Mouse (Mus musculus) liver, embryonic 15.5 days (tissue): ENCODE measurements around the gene Ptpra. TPM values are rescaled to one million over a fixed set of nuclear protein-coding genes. Genes with fewer than 3 reads are reported as not detected.

Experiments used
- ATAC-seq: fragments of 200-750 bp; cut with Nextera tagmentation; 2 replicates; pipeline ENCODE4 v1.8.0; 2017; ENCODE audit warnings: moderate number of reproducible peaks, mild to moderate bottlenecking, moderate library complexity; ENCODE audit not compliant: insufficient read depth
- H3K27ac ChIP-seq: fragments of 300-500 bp; sonication (generic); replicated peaks from 2 replicates; pipeline ENCODE4 v1.5.1; 2015; ENCODE audit warnings: mild to moderate bottlenecking, inconsistent platforms
- H3K27me3 ChIP-seq: fragments of 300-500 bp; sonication (generic); 2 replicates; pipeline ENCODE4 v1.6.1; 2015; ENCODE audit warnings: mild to moderate bottlenecking, inconsistent platforms
- H3K36me3 ChIP-seq: fragments of 300-500 bp; sonication (generic); replicated peaks from 2 replicates; pipeline ENCODE4 v1.6.1; 2015; ENCODE audit warnings: moderate library complexity, mild to moderate bottlenecking, inconsistent platforms
- H3K4me1 ChIP-seq: fragments of 300-500 bp; sonication (generic); replicated peaks from 2 replicates; pipeline ENCODE4 v1.6.1; 2015; ENCODE audit warnings: inconsistent platforms
- H3K4me2 ChIP-seq: fragments of 300-500 bp; sonication (generic); 2 replicates; pipeline ENCODE4 v1.6.1; 2015; ENCODE audit warnings: moderate library complexity, mild to moderate bottlenecking, inconsistent platforms
- H3K4me3 ChIP-seq: fragments of 300-500 bp; sonication (generic); replicated peaks from 2 replicates; pipeline ENCODE4 v1.5.1; 2015; ENCODE audit warnings: mild to moderate bottlenecking, inconsistent platforms
- H3K9ac ChIP-seq: fragments of 300-500 bp; sonication (generic); 2 replicates; pipeline ENCODE4 v1.6.1; 2015; ENCODE audit warnings: moderate library complexity, mild to moderate bottlenecking, inconsistent platforms
- H3K9me3 ChIP-seq: fragments of 300-500 bp; sonication (generic); replicated peaks from 2 replicates; pipeline ENCODE4 v1.6.1; 2016; ENCODE audit warnings: inconsistent platforms
- WGBS: fragments of 180-500 bp; shearing (Covaris S2); methylation state at CpG from one replicate; pipeline ENCODE4 v1.1.7; 2015; ENCODE audit warnings: mixed read lengths; ENCODE audit not compliant: insufficient replicate concordance; 5-methylcytosine and 5-hydroxymethylcytosine counted together
- polyA plus RNA-seq: library from polyadenylated mRNA; unstranded; fragments of >200 nt; fragmentation: Nextera tagmentation; extraction: Ambion mirVana; gene quantifications from 2 replicates; pipeline ENCODE4 v1.2.1, GENCODE M21; 2015

Ptpra gene
- polyA plus RNA-seq, 1 experiment from 2014 or later = 30.0 TPM

DNA sequence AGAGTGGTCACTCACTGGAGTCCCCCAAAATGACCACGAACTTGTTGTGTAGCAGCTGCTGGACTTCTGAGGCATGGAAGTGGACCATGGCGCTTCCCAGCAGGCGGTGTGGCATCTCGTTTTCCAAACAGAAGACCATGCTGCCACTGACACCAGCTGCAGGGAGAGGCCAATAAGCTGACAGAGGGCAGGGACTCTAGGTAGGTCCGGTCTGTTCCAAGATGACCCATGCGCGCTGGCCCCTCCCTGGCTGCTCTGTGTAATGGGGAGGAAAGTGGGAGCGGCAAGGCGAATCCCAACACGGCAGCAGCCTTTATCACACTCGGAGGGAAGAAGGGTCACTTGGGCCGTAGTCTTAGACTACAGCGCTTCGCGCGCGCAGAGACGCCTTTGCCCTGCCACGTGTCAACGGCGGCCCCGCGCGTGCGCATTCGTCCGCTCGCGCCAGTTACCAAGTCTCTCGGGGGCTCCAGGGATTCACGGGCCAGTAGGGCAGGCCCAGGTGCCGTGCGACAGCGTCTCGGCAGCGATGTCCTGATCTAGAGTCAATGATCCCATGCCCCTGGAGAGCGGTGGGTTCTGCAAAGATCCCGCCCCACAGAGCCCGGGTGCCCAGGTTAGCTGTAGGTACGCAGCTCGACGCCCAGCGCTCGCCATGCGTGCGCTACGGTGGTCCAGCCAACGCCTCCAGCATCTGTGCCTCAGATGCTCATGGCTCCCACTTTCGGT, 26.5 kb upstream of the Ptpra start:
- Histone ChIP-seq H3K27ac (peak overlapping the region; percentile 89), H3K4me2 (peak overlapping the region; percentile 99), H3K36me3 (peaks cover 4% of the 10 kb centered on the region; the same call in 1 of the 2 replicates), H3K9ac (peak overlapping the region; percentile 86), H3K4me1 (peaks cover 42% of the 10 kb centered on the region), H3K9me3 (no peaks in the 10 kb centered on the region; the same call in 1 of the 2 replicates), H3K4me3 (peak overlapping the region; percentile 93), H3K27me3 (no peaks in the 10 kb centered on the region)
- 14% methylated on average over 49 of the region's 49 CpGs for WGBS
- ATAC-seq = peak; percentile 57

GRCm38 (mm10) chr2:130424126-130424853, 25.8 kb upstream of the Ptpra start, which contains the start of the genes Vps16 and Pced1a:
Gene Vps16 (plus strand): TSS chr2:130424339.
Gene Pced1a (minus strand): TSS chr2:130424701.
- peak within 1 kb of the TSS; percentile 99 for H3K4me2 ChIP-seq
- no peaks in the 10 kb centered on the region; the same call in 1 of the 2 replicates for H3K36me3 ChIP-seq
- no peaks in the 10 kb centered on the region for H3K27me3 ChIP-seq
- WGBS = under 1% methylated on average over 58 of the region's 58 CpGs
- peak; percentile 93 for ATAC-seq
- H3K27ac ChIP-seq = peak within 1 kb of the TSS; percentile 89
- H3K4me3 ChIP-seq = peak within 1 kb of the TSS; percentile 93
- H3K4me1 ChIP-seq = peaks cover 50% of the 10 kb centered on the region
- peak within 1 kb of the TSS; percentile 86 for H3K9ac ChIP-seq
- no peaks in the 10 kb centered on the region; the same call in 1 of the 2 replicates for H3K9me3 ChIP-seq

DNA sequence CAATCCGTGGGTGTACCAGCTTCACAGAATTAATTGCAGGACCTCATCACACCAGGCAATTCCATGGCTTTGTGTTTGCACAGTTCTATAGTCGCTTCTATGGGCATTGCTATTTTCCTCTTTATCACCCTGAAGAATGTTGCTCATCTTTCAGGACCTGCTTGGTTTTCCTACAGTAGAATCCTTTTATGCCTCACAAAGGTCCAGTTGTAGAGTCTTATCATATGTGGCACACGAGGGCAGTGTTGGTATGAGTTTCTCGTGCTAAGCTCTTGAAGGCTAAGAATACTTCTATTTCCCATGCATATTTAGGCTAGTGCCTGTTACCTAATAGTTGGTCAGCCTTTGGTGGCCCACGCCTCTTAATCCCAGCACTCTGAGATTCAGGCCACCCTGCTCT, 25.0 kb upstream of the Ptpra start:
- Histone ChIP-seq H3K9me3 (no peaks in the 10 kb centered on the region; the same call in 1 of the 2 replicates), H3K27me3 (no peaks in the 10 kb centered on the region), H3K9ac (peak overlapping the region; percentile 86), H3K36me3 (no peaks in the 10 kb centered on the region; the same call in 1 of the 2 replicates), H3K4me2 (peak overlapping the region; percentile 99), H3K4me1 (peaks cover 56% of the 10 kb centered on the region), H3K27ac (peak overlapping the region; percentile 89), H3K4me3 (peak overlapping the region; percentile 93)
- no peak for ATAC-seq
- 16% methylated on average over 5 of the region's 5 CpGs for WGBS

DNA sequence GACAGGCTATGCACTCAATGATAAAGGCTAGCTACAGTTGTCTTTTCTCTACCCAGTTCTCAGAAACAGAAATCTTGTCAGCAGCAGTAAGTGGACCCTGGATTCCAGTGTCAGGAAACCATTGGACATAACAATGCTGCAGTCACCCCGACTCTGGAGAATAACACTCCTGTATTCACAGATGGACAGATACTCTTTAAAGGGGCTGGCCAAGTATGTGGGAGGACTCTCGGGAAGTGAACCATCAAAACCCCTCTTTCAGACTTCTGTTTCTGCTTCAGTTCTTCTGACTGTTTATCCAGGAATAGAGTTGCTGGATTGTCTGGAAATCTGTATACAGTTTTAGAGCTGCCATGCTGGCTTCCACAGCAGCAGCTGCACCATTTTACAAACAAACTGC, 20.2 kb upstream of the Ptpra start:
- Histone ChIP-seq H3K27ac (no peak overlapping the region), H3K4me3 (no peak overlapping the region), H3K9me3 (no peaks in the 10 kb centered on the region), H3K36me3 (peaks cover 15% of the 10 kb centered on the region), H3K4me2 (no peak overlapping the region), H3K4me1 (peaks cover 40% of the 10 kb centered on the region), H3K9ac (no peak overlapping the region), H3K27me3 (no peaks in the 10 kb centered on the region)
- 61% methylated on average over 2 of the region's 2 CpGs for WGBS
- ATAC-seq = no peak

DNA sequence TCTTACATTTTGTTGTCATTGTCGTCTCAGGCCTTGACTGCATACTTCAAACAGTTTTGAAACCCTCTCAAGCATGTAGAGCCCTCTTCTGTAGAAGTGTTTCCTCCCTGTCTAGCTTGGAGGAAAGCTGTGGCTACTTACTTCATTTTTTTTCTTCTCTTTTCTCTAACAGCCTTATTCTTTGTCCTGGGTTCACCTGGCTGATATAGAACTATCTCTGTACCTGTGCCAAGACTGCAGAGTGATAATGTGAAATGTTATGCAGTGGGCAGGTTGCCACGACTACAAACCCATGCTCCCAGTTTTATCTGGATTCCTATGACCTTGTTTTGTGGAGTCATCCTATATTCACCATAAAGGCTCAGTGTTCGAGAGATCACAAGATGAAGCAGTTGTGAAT, 19.6 kb upstream of the Ptpra start:
- Histone ChIP-seq H3K9me3 (no peaks in the 10 kb centered on the region), H3K4me2 (no peak overlapping the region), H3K27me3 (no peaks in the 10 kb centered on the region), H3K36me3 (peaks cover 15% of the 10 kb centered on the region), H3K9ac (no peak overlapping the region), H3K27ac (no peak overlapping the region), H3K4me1 (peaks cover 34% of the 10 kb centered on the region), H3K4me3 (no peak overlapping the region)
- ATAC-seq = no peak
- 62% methylated on average over 3 of the region's 3 CpGs for WGBS

- H3K36me3 ChIP-seq = peaks cover 16% of the 10 kb centered on the region
- H3K4me3 ChIP-seq = no peak overlapping the region
- peaks cover 21% of the 10 kb centered on the region for H3K4me1 ChIP-seq
- H3K4me2 ChIP-seq = no peak overlapping the region
- no peak for ATAC-seq
- H3K9ac ChIP-seq = no peak overlapping the region
- no peaks in the 10 kb centered on the region for H3K27me3 ChIP-seq
- WGBS = 67% methylated on average over 3 of the region's 3 CpGs
- H3K27ac ChIP-seq = no peak overlapping the region
- H3K9me3 ChIP-seq = no peaks in the 10 kb centered on the region
These were observed 17.9 kb upstream of the Ptpra start for GRCm38 (mm10) chr2:130432157-130432556.

DNA sequence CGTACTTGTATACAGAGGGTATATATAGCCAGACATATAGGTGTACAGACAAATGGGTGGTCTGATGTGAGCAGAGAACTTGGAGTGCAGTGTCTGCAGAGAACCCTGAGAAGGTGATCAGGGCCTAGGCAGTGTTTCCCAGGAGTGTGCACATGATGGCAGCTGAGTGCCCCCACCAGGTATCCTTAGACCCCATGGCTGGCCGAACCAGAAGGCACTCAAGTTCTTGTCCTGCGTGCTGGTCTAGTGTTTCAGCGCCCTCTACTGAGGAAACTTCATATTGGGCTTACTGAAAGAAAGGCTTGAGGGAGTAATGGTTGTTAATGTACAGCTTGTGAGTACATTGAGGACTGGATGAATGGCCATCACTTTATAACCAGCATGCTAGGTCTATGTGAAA, 16.9 kb upstream of the Ptpra start:
- Histone ChIP-seq H3K9me3 (no peaks in the 10 kb centered on the region), H3K27me3 (no peaks in the 10 kb centered on the region), H3K36me3 (peaks cover 26% of the 10 kb centered on the region), H3K4me1 (peaks cover 16% of the 10 kb centered on the region), H3K9ac (no peak overlapping the region), H3K4me2 (no peak overlapping the region), H3K27ac (no peak overlapping the region), H3K4me3 (no peak overlapping the region)
- ATAC-seq = no peak
- WGBS = 19% methylated on average over 4 of the region's 4 CpGs

GRCm38 (mm10) chr2:130436769-130437168, 13.3 kb upstream of the Ptpra start:
- peaks cover 20% of the 10 kb centered on the region for H3K4me1 ChIP-seq
- H3K4me3 ChIP-seq = no peak overlapping the region
- no peak overlapping the region for H3K27ac ChIP-seq
- H3K9me3 ChIP-seq = no peaks in the 10 kb centered on the region
- no peak for ATAC-seq
- WGBS = 72% methylated on average over 1 of the region's 1 CpGs
- H3K27me3 ChIP-seq = no peaks in the 10 kb centered on the region
- H3K4me2 ChIP-seq = no peak overlapping the region
- peaks cover 54% of the 10 kb centered on the region for H3K36me3 ChIP-seq
- no peak overlapping the region for H3K9ac ChIP-seq

DNA sequence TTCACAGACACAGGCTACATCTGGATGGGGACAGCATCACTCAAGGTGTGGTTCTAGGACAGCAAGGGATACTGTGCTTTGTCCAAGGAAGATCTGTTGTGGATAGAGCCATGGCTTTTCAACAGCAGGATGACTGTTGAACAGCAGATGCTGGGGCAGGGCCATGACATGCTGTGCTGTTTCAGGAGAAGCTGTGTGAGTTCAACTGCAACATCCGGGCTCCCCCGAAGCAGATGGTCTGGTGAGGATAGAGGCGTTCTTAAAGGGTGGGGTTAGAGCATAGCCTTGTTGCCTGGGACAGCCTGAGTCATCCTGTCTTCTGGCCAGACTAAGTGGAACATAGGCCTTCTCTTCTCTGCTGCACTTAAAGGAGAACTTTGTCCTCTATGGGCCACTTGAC, 11.2 kb upstream of the Ptpra start:
- Histone ChIP-seq H3K27ac (no peak overlapping the region), H3K27me3 (no peaks in the 10 kb centered on the region), H3K9ac (no peak overlapping the region), H3K4me3 (no peak overlapping the region), H3K4me1 (peaks cover 30% of the 10 kb centered on the region), H3K4me2 (no peak overlapping the region), H3K9me3 (no peaks in the 10 kb centered on the region), H3K36me3 (peaks cover 66% of the 10 kb centered on the region)
- ATAC-seq = no peak
- 73% methylated on average over 3 of the region's 3 CpGs for WGBS

- ATAC-seq = no peak
- H3K27me3 ChIP-seq = no peaks in the 10 kb centered on the region
- H3K9ac ChIP-seq = no peak overlapping the region
- no peak overlapping the region for H3K4me2 ChIP-seq
- H3K4me1 ChIP-seq = peaks cover 30% of the 10 kb centered on the region
- H3K27ac ChIP-seq = no peak overlapping the region
- 71% methylated on average over 4 of the region's 4 CpGs for WGBS
- H3K4me3 ChIP-seq = no peak overlapping the region
- no peaks in the 10 kb centered on the region for H3K9me3 ChIP-seq
- H3K36me3 ChIP-seq = peaks cover 74% of the 10 kb centered on the region
These were observed 10.1 kb upstream of the Ptpra start for GRCm38 (mm10) chr2:130439840-130440480.

DNA sequence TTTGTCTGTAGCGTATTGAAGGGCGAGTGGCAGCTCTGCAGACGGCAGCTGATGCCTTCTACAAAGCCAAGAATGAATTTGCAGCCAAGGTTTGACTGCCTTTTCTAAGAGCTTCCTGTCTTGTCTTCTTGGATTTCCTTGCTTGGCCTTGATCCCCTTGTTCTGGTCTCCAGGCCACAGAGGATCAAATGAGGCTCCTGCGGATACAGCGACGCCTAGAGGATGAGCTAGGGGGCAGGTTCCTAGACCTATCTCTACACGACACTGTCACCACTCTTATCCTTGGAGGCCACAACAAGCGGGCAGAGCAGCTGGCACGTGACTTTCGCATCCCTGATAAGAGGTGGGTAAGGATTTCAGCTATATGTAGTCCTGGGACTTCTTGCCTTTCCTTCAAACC, 7.9 kb upstream of the Ptpra start:
- H3K27ac ChIP-seq = no peak overlapping the region
- no peak overlapping the region for H3K4me2 ChIP-seq
- no peaks in the 10 kb centered on the region for H3K9me3 ChIP-seq
- peaks cover 30% of the 10 kb centered on the region for H3K4me1 ChIP-seq
- H3K9ac ChIP-seq = no peak overlapping the region
- H3K27me3 ChIP-seq = no peaks in the 10 kb centered on the region
- H3K4me3 ChIP-seq = no peak overlapping the region
- peaks cover 76% of the 10 kb centered on the region for H3K36me3 ChIP-seq
- ATAC-seq = peak; percentile 59
- 47% methylated on average over 10 of the region's 10 CpGs for WGBS
